Mouse (Mus musculus) kidney, adult 9 months (tissue): ENCODE measurements around the gene Olfr303.
A peak's percentile ranks its signal among the peaks of the same experiment; 100 is the strongest.
"Not testable (repeated sequence)": the region's sequence is repeated elsewhere in the genome, so short reads cannot be mapped to it uniquely, and the experiment has no call there.

ENCODE experiments used
- DNase-seq: peaks from one replicate; pipeline ENCODE4 v3.0.0; 2022

The Olfr303 gene

GRCm38 (mm10) chr7:86397689-86398088 lies at the start of gene Olfr303:
TSS of gene Olfr303 (minus strand) at chr7:86397789.
- DNase-seq = no peak

GRCm38 (mm10) chr7:86403546-86403945 lies 6.0 kb upstream of the Olfr303 start, which contains the start of gene Olfr301:
TSS of gene Olfr301 (plus strand) at chr7:86403846.
- no peak for DNase-seq

GRCm38 (mm10) chr7:86386558-86386957 lies 11.0 kb downstream of the Olfr303 start, which contains the start of gene Olfr304:
TSS of gene Olfr304 (minus strand) at chr7:86386658.
- DNase-seq = no peak

- DNase-seq = peak; percentile 1
Measured at GRCm38 (mm10) chr7:86385769-86386168, 11.8 kb downstream of the Olfr303 start.

GRCm38 (mm10) chr7:86366828-86367227 lies 30.8 kb downstream of the Olfr303 start, which contains the start of gene Olfr305:
TSS of gene Olfr305 (minus strand) at chr7:86366928.
- no peak for DNase-seq

- not testable (repeated sequence) for DNase-seq
Measured at GRCm38 (mm10) chr7:86346296-86346695, 51.3 kb downstream of the Olfr303 start.

- DNase-seq = no peak
Measured at GRCm38 (mm10) chr7:86344253-86344652, 53.3 kb downstream of the Olfr303 start.

GRCm38 (mm10) chr7:86342881-86343565 lies 54.6 kb downstream of the Olfr303 start:
- no peak for DNase-seq
